Mouse (Mus musculus): ENCODE measurements at regions not wholly inside any gene's neighbourhood (a gene's known extent, or its start where the extent isn't known, plus 50 kb on each side); places are given as distances from the start of the nearest gene placed in this dataset.

DNA sequence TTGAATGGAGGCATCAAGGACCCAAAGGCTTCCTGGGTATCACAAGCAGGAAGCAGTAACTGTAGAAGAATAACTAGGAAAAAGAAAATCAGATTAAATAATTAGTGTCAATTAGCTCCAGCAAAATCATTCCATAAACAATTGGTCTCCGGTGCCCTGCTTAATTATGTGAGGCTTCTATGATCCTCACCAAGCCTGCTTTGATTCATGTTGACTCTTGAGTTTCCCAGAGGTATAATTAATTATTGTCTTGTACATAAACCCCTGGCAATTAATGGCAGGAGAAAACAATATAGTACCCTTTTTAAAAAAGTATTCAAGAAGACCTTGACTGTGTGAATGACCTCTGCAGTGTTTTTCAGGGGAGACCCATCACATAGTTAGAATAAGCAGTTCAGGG is 61.5 kb upstream of the Sp8 start:
- DNase-seq (ENCODE audit: low spot score in 2 of 2) = no peak

- no peak for DNase-seq (ENCODE audit: low spot score in 2 of 2)
These were observed 64.2 kb upstream of the Sp8 start for GRCm38 (mm10) chr12:118781978-118782377.

DNA sequence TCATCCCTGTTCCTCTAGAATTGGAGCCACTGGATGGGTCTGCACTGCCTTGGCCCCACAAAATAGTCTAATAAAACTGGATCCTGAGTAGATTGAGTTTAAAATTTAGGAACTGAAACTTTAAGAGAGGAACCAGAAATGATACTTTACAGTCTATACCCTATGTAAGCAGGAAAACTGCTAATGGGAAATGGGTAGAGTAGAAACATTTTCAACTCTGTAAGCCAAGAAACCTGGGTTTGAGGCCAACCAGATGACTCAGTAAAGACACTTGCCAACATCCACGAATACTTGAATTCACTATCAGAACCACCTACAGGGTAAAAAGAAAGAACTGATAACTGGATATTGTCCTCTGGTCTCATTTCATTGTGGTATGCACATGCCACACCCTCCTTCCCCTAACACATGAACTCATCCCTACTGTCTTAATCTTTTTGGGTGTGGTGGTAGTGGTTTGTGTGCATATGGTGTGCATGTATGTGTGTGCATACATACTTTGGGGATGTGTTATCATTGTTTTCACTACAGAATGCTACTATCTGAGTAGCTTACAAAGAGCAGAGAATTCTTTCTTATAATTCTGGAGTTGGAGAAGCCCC is 70.6 kb upstream of the Sp8 start:
- DNase-seq (ENCODE audit: low spot score in 2 of 2) = no peak

DNA sequence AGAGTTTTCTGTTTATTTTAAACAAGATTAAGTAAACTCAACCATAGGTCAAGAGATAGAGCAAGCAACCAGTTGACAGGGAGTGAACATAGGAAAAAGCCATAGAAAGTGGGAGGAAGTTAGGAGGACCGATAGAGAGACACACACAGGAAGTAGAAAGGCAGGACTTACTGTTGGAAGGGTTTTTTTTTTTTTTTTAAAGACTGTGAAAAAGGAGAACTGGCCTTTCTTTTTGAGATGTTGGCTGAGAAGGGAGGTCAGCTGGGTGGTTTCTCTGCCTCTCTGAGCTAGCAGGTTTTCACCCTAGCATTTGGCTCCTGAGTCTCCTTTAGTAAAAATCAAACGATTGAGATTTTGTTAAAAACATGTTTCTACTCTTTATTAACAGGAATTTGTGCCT is 73.3 kb upstream of the Sp8 start:
- DNase-seq (ENCODE audit: low spot score in 2 of 2) = no peak

DNA sequence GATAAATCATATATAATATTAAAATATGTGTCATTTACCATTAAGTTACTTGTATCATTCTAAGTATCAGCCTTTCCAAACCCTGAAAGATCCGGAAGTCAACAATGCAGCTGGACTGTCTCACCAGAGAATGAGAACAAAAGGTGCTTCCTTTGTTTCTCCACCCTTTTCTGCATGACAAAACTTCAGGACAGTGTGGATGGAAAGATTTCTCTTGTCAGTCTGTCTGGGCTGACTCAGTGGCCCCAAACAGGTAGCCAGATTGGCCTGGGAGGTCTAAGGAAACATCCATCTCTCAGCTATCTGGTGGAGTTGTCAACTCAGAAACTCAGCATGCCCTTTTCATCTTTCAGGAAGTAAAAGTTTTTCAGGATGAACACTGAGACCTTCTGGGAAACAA is 79.7 kb upstream of the Sp8 start:
- DNase-seq (ENCODE audit: low spot score in 2 of 2) = no peak

- DNase-seq (ENCODE audit: low spot score in 2 of 2) = no peak
These were observed 92.1 kb upstream of the Sp8 start for GRCm38 (mm10) chr12:118754076-118754475.

DNA sequence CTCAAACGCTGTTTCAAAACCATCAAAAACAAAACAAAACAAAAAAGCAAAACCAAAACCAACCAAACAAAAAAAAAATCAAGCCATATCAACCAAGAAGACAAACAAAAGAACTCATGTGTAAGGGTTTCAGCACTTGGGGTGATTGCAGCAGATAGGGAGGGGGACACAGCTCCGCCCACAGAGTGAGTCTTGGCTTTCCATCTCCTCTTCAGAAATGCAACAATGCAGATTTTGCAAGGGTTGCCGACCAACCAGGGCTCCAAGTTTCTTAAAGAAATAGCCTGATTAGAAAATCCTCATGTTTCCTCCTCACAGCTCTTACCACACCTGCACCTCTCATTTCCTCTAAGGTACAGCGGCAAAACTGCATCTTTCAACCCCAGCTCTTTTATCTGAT is 107.0 kb upstream of the Sp8 start:
- no peak for DNase-seq (ENCODE audit: low spot score in 2 of 2)

- DNase-seq (ENCODE audit: low spot score in 2 of 2) = no peak
These were observed 120.2 kb upstream of the Sp8 start for GRCm38 (mm10) chr12:118725891-118726290.

GRCm38 (mm10) chr12:118719878-118720573 is 126.1 kb upstream of the Sp8 start:
- DNase-seq (ENCODE audit: low spot score in 2 of 2) = no peak

- no peak for DNase-seq (ENCODE audit: low spot score in 2 of 2)
These were observed 129.3 kb upstream of the Sp8 start for GRCm38 (mm10) chr12:118716824-118717223.

- peak; percentile 31 to 65 for DNase-seq (ENCODE audit: low spot score in 2 of 2)
These were observed 139.5 kb upstream of the Sp8 start for GRCm38 (mm10) chr12:118706626-118707025.

- no peak for DNase-seq (ENCODE audit: low spot score in 2 of 2)
These were observed 141.3 kb upstream of the Sp8 start for GRCm38 (mm10) chr12:118704826-118705225.

DNA sequence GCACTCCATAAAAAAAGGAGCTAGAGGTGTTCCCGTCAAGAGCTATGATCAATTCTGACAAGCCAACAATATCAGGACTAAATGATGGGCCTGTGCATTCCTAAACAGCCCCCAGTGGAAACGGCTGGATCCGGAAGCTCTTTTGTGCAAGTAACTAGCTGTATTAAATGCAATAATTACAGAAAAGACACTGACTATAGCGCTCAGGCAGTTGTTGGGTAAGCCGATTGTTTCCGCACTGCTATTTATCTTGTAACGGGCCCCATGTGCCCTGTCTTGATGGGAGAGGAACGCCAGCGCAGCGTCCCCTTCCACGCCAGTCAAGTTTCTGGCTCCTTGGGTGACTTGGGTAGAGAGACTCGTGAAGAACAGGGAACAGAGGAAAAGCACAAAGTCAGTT is 142.4 kb upstream of the Sp8 start:
- DNase-seq (ENCODE audit: low spot score in 2 of 2) = no peak

DNA sequence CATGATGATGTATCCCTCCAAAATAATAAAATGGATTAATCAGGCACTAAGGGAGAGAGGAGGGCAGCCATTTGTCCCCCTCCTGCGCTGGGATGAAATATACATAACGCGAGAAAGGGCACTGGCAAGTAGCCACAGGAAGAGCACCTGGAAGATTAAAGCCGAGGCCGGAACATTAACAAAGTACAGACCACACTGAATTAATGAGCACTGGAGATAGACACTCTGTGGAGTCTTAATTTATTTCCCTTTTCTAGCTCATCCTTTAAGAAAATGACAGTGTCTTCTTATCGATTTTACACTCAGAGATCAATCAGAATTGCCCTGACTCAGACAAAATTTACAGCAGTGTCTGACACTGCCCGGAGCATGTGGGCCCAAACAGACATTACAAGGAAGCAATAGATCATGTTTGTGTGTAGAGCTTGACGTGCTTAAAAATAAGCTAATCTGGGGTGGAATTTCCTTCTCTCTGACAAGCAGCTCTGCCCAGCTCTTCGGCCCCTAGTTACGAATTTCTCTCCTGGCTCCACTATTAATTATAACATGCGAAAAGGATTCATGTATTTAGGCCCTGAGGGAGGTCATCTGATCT is 143.0 kb upstream of the Sp8 start:
- DNase-seq (ENCODE audit: low spot score in 2 of 2) = no peak

GRCm38 (mm10) chr12:118701838-118702237 is 144.3 kb upstream of the Sp8 start:
- DNase-seq (ENCODE audit: low spot score in 2 of 2) = no peak

- no peak for DNase-seq (ENCODE audit: low spot score in 2 of 2)
These were observed 148.0 kb upstream of the Sp8 start for GRCm38 (mm10) chr12:118698110-118698509.

DNA sequence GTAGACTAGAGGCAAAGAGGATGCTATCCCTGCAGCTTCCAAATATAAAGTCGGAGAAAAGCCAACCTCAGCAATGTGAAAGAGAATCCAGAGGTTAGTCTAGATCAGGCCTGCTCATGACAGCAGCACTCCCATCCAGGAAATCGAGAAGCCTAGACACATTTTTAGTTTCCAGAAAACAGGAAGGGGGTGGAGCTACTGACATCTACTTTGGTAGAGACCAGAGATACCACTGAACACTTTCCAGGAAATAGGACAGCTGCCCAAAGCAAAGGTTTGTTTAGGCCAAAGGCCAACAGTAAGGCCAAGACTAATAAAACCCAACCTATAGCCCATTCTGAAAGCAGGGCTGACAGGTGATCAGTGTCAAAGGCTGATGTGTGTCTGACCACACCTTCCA is 151.4 kb upstream of the Sp8 start:
- no peak for DNase-seq (ENCODE audit: low spot score in 2 of 2)

GRCm38 (mm10) chr12:118682902-118683301 is 163.2 kb upstream of the Sp8 start:
- no peak for DNase-seq (ENCODE audit: low spot score in 2 of 2)

DNA sequence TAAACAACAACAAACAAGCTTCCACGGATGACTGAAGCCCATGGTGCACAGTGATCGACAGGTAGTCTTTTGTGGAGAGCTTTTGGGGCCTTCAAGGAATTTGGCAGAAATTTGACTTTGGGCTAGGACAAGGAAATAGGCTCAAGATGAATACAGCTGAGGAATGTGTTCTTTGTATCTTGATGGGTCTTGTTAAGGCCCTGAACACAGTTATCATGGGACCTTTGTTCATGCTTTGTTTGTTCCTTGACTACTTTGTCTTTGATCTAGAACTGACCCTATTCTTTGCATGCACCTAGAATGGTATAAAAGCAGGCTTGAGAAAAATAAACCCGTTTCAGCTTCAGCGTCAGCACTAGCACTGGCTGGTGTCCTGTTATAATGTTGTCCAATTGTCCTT is 168.1 kb upstream of the Sp8 start:
- no peak for DNase-seq (ENCODE audit: low spot score in 2 of 2)

DNA sequence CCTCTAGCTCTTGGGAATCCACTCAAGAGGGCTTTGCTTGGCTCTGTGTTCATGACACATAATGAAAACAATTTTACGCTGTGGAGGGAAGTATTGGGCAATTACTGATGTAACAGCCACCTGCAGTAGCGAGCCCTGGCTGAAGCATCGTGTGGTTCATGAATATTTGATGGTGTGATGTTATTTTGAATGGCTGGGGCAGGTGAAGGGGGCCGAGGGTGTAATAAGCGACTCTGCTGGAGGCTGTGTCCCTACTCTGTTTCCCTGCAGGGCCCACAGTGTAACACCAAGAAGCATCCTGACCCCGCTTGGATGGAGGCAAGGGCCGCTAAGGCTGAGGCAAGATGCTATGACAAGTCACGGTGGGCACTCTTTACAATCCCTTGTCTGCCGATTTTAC is 184.6 kb upstream of the Sp8 start:
- no peak for DNase-seq (ENCODE audit: low spot score in 2 of 2)

GRCm38 (mm10) chr12:118661214-118661486 is 185.0 kb upstream of the Sp8 start:
- no peak for DNase-seq (ENCODE audit: low spot score in 2 of 2)

GRCm38 (mm10) chr12:118660384-118661213 is 185.5 kb upstream of the Sp8 start:
- DNase-seq (ENCODE audit: low spot score in 2 of 2) = no peak

Data from frontal cortex, postnatal 36 days (tissue).